Mouse (Mus musculus) retina, adult 2 months (tissue): Measurements from ENCODE around the gene Znfx1.
"Not testable (repeated sequence)": the region's sequence is repeated elsewhere in the genome, so short reads cannot be mapped to it uniquely, and the experiment has no call there.

Experiments
- DNase-seq: peaks from one replicate; pipeline ENCODE4 v3.0.0-alpha.2; 2012; ENCODE audit warnings: low read depth, low spot score

Znfx1 gene

DNA sequence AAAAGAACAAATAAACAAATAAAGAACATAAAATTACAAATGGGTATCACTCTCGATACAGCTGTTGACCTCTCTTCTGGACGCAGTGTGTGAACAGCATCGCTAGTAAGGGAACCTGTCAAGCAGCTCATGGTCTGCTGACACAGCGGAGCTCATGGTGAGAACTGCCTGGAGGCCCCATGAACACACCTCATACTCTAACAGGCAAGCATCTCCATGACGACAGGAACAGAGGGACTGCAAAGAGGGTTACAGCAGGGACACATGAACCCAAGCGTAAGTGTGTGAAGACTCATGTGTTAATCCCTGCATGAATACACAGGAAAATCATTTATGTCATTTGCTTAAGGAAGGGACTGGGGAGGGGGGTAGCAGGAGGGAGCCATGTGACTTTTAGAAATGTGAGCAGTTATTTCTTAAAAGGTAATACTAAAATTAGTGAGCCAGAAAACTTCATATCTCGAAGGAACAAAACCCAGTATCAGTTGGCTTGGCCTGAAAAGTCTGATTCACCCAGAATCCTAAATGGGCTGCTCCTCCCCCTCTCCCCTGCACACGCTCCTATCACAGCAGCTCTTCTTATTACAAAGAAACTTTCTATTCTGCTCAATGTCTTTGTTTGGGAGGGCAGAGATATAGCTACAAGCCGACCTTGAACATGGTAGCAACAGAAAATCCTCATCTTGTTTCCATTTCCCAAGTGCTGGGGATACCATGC is 9.5 kb downstream of the Znfx1 start:
- no peak for DNase-seq

GRCm38 (mm10) chr2:167048698-167049358 is 14.0 kb downstream of the Znfx1 start:
- DNase-seq = no peak

DNA sequence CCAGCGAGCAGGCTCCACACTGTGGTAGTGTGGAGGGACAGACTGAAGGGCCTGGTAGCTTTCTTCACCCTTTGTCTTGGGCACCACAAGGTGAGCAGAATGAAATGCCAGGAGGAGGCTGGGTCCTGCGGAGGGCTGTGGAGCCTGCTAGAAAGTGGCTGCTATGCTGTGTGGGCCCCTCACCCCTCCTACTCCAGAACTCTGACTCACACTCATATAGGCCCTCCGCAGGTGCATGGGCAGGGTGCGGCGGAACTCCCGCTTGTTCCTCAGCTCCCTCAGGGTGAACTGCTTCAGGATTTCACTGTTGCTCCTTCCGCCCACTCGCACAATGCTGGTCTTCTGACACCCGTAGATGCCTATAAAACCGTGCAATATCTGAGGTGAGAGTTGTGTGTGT is 14.6 kb downstream of the Znfx1 start:
- no peak for DNase-seq

DNA sequence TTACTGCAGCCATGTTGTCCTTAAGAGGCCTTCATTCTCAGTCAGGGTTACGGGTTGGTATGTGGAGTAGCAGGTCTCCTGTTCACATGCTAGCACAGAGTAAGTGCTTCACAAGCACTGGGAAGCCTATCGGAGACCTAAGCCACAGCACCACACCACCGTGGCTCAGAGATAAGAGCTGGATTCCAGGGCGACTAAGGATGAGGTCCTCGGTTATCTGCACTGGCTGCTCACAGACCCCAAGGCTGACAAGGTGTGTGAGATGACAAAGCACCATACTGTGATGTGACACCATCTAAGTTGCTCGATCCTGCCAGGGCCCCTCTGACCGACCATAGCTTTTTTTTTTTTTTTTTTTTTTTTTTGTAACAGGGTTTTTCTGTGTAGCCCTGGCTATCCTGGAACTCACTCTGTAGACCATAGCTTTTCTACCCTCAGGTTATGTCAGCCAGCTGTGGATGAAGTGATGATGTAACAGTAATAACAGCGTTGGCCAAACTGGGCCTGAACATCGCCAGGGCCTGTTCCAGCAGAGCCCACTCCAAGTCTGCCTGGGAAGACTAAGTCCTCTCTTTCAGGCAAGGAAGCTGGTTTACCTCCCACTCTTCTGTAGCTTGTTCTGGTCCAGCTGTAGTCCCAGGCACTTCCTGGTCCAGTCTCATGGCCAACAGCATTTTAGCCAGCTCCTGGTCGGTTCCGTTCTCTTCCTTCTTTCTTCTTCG is 19.3 kb downstream of the Znfx1 start:
- no peak for DNase-seq

DNA sequence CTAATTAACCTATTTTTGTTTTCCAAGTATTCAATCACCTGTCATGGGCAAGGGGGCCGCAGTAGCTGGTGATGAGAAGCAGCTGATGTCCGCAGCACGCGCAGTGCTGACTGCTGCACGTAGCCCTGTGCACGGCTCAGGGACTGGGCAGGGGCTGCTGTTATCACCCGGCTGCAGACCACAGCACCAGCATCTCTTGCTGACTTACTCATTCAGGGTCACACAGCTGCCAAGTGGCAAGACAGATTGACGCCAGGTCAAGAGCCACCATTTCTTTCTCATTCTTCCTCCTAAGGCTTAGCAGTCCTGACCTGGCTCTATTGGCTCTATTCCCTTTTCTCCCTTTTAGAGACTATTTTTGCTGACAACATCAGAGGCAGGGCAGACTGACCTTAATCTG is 23.4 kb downstream of the Znfx1 start:
- DNase-seq = no peak

DNA sequence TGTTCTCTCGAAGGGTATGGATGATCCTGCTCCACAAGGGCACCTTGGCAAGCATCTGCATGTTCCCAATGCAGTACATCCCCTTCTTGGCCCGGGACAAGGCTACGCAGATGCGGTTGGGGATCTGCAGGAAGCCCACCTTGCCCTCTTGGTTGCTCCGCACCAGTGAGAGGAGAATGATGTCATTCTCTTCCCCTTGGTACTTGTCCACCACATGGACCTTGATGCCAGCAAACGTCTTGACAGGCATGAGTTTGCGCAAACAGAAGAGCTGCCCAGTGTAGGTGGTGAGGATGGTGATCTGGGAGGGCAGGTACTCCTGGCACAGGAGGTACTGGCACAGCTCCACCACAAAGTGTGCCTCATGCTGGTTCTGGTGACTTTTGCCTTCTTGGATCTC is 24.1 kb downstream of the Znfx1 start:
- DNase-seq = no peak

DNA sequence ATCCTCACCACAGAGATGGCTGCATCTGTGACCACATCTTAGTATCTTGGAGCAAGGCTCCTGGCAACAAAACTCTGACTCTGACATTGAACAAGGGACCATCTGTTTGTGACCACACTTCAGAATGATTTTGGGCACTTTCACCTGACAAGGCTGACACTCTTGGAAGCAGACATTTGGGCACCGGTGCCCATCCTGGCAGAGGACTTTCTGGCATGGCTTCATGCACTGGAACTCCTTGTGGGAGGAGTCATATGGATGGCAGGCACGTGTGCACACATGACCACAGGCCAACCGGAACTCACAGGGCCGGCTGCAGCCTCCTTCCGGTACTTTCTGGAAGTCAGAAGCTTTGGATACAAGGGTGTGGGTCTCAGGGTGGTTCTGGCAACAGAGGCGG is 24.5 kb downstream of the Znfx1 start:
- no peak for DNase-seq

- DNase-seq = no peak
Observed at GRCm38 (mm10) chr2:167037710-167038109, 25.1 kb downstream of the Znfx1 start.

GRCm38 (mm10) chr2:167030507-167030906 is 32.3 kb downstream of the Znfx1 start:
- DNase-seq = no peak

- DNase-seq = no peak
Observed at GRCm38 (mm10) chr2:167028553-167028952, 34.3 kb downstream of the Znfx1 start.

DNA sequence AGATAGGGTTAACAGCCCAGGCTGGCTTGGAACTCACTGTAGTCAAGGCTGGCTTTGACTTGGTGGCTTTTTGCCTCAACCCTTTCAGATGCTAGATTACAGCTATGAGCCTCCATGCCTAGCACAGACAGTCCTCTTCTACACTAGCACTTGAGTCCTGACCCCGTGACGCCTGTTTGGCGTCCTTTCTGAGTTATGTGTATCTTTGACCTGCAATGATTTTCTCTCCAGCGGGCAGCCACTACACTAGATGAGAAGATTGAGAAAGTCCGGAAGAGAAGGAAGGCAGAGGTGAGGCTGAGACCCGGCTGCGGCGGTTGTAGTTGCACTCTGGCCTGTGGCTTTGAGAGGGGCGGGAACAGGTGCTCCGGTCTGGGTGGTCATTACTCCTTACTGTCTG is 43.4 kb downstream of the Znfx1 start:
- no peak for DNase-seq

GRCm38 (mm10) chr2:167015382-167015718 is 47.5 kb downstream of the Znfx1 start:
- no peak for DNase-seq

DNA sequence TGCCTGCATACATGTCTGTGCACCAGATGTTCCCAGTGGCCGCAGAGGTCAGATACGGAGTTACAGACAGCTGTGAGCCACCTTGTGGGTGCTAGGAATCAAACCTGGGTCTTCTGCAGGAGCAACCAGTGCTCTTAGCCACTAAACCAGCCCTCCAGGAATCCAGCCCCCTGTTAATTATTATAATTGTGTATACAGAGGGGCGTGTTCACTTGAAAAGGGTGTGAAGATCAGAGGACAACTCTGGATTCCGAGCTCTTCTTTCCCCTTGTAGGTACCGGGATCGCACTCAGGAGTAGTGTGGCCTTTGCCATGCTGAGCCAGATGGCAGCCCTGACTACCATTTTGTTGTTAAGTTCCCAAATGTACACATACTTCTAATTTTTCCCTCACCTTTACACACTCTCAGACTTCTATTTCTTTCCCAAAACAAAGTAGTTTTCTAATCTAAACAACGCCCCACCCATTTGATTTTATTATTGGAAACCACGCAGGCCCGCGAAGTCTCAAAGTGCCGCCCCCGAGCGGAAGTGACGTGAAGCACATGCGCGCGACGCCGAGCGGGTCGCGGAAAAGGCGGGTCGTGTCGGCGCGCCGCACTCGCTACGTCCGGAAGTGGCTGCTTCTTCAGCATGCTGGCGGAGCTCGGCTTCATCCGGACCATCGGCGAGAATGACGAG is 48.0 kb downstream of the Znfx1 start, which contains the start of gene Ddx27:
Gene Ddx27 (plus strand): TSS at position 492 of the 680 bp plus-strand sequence.
- peak; percentile 84 for DNase-seq

DNA sequence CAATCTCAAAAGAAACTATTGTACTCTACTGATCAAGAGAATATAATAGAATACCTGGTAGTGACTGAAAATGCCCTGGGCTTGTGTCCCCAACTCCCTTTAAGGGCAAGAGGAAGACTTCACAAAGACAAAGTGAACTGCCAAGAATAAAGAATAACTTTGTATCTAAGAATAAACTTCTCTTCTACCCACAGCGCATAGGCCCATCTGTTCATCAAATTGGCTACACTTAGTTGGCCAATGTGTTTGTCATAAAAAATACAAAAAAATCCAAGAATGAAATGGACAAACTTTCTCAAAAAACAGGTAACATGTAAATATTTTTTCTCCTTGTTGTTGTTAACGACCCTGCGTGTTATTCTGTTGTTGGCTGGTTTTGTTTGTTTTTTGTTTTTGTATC is 52.3 kb downstream of the Znfx1 start:
- no peak for DNase-seq

- DNase-seq = no peak
Observed at GRCm38 (mm10) chr2:167009483-167009882, 53.3 kb downstream of the Znfx1 start.

DNA sequence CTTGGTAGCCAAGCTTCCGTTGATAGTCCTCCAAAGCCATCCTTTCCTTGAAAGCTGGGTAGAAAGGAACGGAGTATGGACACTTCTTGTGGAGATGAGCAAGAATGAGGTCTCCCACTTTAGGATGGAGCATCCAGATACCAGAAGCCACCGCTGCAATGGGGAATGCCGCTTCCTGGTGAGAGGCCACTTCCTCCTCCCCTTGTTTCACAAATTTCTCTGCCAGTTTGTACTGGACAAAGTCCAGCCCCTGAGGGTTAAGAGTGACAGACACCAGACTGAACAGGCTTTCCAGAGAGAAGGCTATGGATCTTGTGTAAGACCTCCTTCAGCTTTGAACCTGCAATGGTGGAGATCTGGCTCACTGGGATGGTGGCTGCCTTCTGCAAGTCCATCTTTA is 55.2 kb downstream of the Znfx1 start:
- not testable (repeated sequence) for DNase-seq

GRCm38 (mm10) chr2:167007001-167007491 is 55.8 kb downstream of the Znfx1 start:
- no peak for DNase-seq

DNA sequence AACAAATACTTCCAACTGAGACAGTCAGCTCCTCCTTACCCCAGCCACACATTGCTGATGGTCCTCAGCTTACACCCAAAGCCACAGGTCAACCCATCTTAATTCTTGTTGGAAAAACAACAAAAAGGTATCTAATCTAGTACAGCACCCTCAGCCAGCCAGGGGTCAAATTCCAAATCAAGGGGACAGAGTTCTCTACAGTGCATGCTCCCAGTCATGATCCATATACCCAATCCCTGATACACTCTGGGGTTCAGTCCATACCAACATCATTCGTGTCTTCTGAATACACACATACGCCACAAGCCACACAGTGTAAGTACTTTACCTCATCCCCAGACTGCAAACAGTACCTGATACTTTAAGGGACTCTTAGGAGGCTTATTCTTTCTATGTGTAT is 56.5 kb downstream of the Znfx1 start:
- no peak for DNase-seq

DNA sequence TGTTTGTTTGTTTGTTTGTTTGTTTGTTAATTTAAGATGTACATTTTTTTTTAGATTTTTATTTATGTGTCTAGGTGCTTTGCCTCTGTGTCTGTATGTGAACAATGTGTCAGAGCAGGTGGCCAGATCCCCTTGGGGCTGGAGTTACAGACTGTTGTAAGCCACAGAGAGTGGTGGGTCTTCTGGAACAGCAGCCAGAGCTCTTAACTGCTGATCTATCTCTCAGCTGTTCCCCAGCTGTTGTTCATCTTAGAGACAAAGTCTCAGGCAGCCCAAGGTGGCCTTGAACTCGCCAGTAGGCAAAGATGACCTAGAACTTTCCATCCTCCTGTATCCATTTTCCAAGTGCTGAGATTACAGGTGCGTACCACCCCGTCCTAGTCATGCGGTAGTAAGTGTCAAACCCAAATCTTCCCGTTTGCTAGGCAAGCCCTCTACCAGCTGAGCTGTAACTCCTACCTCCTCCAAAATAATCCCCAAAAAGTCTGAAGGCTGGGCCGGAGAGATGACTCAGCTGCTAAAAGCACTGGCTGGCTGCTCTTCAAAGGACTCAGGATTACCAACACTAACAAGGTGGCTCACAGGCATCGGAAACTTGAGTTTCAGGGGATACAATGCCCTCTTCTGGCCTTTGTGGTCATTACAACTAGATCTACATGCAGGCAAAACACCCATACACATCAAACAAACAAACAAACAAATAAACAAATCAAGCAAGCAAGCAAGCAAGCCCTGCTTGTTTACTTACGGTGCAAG is 58.5 kb downstream of the Znfx1 start:
- DNase-seq = peak; percentile 56

DNA sequence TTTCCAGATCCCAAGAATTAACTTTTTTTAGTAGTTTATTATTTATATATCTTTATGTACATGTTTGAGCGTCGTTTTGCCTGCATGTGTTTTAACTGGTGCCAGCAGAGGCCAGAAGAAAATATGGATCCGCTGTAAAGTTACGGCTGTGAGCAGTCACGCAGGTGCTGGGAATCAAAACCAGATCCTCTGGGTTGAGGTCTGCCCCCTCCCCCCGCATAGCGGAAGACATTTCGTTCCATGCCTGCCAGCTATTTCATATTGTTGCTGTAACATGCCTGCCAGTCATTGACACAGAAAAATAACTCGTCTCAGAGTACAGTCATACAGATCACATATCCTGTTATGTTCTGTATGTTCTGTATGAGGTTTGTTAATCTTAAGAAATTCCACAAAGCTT is 61.3 kb downstream of the Znfx1 start:
- no peak for DNase-seq

DNA sequence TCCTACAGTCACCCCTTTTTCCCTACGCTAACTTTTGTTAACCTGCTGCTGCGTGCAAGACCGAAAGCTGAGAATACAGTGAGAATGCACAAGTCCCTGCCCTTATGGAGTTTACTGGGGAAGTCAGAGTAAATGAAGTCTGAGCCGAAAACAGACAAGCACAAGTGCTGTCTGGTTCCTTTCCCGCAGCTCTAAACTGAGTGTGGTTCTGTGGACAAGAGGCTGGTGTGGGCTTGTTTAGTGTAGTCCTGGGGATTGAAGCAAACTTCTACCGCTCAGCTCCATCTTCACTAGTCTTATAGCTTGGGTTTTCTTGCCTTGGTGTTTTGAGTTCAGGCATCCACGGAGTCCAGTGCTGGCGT is 66.3 kb downstream of the Znfx1 start:
- no peak for DNase-seq
